Mouse (Mus musculus): Measurements from ENCODE around the gene Ep300.
"Not testable (repeated sequence)": the region's sequence is repeated elsewhere in the genome, so short reads cannot be mapped to it uniquely, and the experiment has no call there.

Gene Ep300

DNA sequence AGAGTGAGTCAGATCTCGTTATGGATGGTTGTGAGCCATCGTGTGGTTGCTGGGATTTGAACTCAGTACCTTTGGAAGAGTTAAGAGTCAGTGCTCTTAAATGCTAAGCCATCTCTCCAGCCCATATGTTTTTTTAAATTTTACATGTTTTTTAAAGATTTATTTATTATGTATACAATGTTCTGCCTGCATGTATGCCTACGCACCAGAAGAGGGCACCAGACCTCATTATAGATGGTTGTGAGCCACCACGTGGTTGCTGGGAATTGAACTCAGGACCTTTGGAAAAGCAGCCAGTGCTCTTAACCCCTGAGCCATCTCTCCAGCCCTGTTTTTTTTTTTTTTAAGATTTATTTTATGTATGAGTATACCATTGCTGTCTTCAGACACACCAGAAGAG, 116.2 kb downstream of the Ep300 start:
- not testable (repeated sequence) for DNase-seq (ENCODE audit: low spot score)
